Mouse (Mus musculus) cerebellum, adult 2 months (tissue): ENCODE measurements around the gene Sorcs2.

Experiments used
- CTCF ChIP-seq: fragments of 200-500 bp; IDR thresholded peaks from 2 replicates; pipeline ENCODE4 v1.5.1; 2011; ENCODE audit warnings: low read depth, mild to moderate bottlenecking, control low read depth, low read length, moderate library complexity, borderline replicate concordance; ENCODE audit not compliant: insufficient read depth
- POLR2A ChIP-seq: fragments of 200-500 bp; IDR thresholded peaks from 2 replicates; pipeline ENCODE4 v1.6.1; 2011; ENCODE audit warnings: low read length, control low read depth, borderline replicate concordance; ENCODE audit not compliant: insufficient read depth

DNA sequence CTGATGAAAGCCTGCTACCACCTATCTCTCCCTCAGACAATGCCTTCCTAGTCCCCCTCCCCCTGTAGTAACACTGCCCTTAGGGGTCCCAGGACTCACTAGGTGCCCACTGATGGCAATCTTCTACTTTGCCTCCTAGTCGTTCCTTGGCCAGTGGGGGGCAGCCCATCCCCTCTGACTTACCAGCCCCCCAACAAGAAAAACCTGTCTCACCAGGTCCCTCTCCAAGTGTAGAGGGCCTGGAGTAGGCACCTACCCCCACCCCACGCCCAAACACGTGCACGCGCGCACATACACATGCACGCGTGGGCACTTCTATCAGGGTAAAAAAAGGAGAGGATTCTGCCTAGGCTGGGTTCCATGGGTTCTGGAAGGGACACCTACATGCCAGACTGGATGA lies 77.3 kb downstream of the Sorcs2 start:
- TF ChIP-seq POLR2A (no peak), CTCF (no peak)
